Mouse (Mus musculus) skeletal muscle tissue, adult 2 months (tissue): ENCODE data around the gene Nptx1.
A peak's percentile ranks its signal among the peaks of the same experiment; 100 is the strongest.

Experiments
- DNase-seq: peaks from one replicate; pipeline ENCODE4 v3.0.0-alpha.2; 2012; ENCODE audit warnings: low read depth, low spot score

Gene Nptx1

DNA sequence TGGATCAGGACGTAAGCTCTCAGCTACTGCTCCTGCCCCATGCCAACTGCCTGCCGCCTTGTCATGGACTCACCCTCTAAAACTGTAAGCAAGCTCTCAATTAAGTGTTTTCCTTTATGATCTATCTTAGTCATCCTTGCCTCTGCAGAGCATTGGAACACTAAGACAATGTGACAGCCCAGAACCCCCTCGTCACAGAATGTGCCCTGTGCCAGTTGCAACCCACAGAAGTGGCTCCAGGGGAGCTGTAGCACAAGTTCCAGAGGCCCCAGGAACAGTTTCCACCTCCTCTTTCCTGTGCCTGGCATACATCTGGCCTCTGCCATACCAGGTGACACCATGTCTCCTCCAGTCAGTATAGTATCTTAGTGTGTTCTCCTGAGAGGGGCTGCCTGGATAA, 24.2 kb downstream of the Nptx1 start:
- DNase-seq: no peak

DNA sequence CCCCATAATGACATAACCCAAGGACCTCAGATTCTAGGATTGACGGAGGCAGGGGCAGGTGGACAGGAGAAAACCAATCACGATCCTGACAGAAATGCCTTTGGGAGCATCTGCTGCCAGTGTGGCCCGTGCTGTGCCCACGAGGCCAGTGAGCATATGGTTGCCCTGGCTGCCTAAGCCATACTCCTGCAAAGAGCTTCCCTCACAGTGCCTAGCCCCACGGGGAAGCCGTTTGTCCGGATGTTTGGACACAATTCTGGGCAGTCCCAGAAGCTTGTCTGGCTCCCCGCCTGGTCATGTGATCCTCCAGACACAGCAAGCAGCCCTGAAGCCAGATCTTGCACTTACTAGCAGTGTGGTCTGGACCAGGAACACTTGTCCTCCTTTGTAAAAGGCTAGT, 24.8 kb downstream of the Nptx1 start:
- no peak for DNase-seq

DNA sequence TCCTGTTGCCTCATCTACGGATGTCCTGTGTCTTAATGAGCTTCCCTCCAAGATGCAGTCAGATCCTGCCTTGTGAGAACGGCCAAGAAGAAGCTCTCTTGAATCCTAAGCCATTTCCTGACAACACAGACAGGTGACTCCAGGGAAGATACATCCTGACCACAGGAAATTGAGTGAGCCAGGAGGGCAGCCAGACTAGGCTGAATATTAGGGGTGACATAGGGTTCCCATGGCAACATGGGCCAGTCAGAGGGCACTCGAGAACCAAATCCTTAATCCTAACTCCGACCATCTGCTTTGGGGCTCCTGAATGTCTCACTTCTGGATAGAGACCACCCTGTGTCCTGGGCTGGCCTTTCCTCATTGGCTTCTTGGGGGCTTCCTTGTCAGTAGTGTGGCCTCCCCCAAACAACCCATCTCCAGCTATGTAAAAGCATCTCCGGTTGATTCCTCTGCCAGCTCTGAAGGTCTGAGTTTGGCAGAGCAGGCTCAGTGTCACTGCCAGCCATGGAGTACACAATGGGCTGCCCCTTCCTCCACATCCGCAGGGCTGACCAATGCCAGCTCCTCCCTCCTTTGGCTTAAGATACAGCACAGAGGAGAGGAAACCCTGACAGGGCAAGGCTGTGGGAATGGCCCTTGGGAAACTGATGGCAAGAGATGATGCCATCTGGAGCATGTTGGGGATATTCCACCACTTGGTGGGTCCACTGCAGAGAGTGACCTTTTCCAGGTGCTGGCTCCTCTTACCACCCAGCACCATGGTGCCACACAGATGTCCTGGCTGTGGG, 25.4 kb downstream of the Nptx1 start:
- no peak for DNase-seq

- DNase-seq: no peak
Measured at GRCm38 (mm10) chr11:119520713-119521063, 26.9 kb downstream of the Nptx1 start.

- DNase-seq: no peak
Measured at GRCm38 (mm10) chr11:119520005-119520712, 27.4 kb downstream of the Nptx1 start.

- DNase-seq: no peak
Measured at GRCm38 (mm10) chr11:119519387-119519786, 28.2 kb downstream of the Nptx1 start.

- DNase-seq: no peak
Measured at GRCm38 (mm10) chr11:119516677-119517361, 30.7 kb downstream of the Nptx1 start.

DNA sequence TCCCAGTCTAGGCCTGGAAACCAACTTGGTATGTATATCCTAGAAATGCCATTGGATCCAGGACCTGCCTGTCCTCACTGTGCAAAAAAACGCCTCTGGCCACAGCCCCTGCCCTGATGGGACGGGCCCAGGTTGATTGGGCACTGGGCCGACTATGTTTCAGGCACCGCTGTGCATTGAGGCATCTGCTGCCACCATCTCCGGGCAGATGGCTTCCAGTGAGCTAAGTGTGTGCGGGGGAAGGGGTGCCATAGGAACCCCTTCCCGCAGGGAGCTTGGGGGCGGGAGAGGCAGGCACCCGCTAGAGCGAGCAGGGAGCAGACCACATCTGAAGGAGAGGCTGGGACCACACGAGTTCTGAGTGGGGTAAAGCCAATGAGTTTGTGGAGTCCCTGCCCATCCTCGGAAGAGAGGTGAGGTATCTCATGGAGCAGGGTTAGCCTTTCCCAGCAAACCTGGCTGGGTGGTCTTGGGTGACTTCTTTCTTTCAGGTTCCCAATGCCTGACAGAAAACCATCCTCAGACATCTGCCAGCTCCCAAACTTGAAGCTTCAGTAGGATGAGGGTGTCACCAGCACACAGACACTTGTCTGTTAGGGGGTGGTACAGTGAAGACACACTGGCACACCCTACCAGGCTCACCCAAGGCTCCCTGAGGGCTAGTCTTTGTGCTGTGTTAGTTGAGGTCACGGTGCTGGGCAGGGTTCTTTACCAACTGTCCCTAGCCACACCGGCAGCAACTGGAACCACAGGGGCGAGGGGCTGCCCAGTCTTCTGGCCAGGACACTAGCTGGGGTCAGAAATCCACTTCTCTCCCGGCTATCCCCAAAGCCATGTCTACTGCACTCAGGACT, 31.5 kb downstream of the Nptx1 start:
- no peak for DNase-seq

- DNase-seq: no peak
Measured at GRCm38 (mm10) chr11:119514967-119515636, 32.5 kb downstream of the Nptx1 start.

DNA sequence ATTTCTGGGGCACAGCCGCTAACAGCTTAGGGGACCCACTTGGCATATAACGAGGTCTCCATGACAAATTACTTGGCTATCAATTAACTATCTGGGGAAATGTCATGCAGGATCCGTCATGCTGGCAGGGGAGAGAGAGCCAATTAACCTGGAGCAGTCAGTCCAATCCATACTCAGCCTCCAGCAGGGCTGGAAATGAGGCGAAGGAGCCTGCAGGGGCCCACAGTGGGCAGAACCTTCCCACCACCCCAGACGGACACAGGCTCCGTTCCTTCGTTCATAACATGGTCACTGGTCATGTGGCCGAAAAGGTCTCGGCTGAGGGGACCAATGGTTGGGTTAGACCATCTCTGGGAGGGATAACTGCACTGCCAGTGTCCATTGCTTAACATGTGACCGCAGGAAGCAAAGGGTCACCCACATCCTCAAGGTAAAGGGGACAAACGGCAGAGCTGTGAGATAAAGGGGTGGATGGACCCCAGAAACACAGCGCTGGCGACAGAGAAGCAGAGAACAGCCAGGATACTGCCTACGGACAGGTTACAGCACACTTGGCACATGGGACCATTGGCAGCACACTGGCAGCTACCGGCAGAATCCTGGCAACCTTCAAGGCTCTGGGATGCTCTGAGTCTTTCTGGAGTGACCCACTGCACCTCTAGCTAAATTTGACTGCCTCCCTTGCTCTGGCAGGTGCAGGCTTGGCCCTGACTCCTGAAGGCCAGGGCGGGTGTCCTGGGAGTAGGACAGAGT, 33.3 kb downstream of the Nptx1 start:
- no peak for DNase-seq

DNA sequence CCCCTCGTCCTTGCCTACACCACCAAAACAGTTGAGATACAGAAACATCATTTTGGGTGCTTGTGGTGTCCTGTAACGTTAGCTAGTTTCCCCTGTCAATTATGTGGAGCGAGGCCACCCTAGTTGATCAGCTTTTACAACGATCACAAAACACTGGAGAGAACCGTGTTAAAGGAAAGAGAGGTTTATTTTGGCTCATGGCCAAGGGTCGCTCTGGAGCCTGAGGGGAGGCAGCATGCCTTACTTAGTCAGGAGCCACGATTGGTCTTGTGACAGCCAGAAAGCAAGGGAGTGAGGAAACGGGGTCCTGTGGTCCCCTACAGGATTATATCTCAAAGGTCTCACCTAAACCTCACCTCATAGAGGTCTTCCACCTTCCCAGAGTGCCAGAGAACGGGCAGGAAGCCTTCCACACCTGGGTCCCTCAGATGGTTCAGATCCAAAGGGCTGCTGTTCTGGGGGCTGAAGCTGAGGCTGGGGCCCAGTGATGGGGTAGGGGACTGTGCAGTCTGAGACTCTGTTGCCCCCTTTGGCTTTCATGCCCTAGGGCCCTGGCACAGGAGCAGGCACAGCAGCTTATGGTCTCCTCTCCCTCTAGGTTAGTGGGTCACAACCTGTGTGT, 34.4 kb downstream of the Nptx1 start:
- no peak for DNase-seq

GRCm38 (mm10) chr11:119509165-119509776, 38.3 kb downstream of the Nptx1 start:
- no peak for DNase-seq

DNA sequence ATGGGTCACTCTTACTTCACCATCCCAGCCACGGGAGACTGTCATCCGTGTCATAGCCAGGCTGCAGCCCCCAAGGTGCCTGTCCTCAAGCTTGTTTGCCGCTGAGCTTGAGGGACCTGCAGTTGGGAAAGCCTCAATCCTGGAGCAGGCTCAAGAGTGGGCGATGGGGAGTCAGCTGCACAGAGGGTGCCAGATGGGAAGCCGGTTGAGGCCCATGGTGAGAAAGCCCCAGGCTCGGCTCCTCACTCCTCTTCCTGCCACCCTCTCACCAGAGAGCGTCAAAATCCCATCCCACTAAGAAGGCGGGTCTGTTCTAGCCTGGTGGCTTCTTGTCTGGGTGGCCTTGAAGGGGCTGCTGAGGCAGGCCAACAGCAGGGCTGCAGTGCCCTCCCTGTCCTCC, 39.8 kb downstream of the Nptx1 start:
- no peak for DNase-seq

DNA sequence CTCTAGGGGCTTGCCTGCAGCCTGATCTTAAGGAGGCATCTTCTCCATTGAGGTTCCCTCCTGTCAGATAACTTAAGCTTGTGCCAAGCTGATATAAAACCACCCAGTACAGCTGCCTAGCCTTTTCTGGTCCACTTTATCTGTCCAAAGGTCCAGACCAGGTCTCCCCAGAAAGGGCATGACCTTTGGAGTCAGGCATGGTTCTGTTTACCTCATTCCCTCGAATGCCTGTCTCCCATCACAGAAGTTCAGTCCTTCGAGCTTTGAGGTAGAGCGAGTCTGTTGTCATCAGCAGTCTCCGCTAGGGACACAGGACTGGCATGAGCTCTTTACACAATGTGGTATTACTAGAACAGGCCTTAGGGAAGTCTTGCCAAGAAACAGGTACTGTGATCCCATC, 41.2 kb downstream of the Nptx1 start:
- DNase-seq: no peak

DNA sequence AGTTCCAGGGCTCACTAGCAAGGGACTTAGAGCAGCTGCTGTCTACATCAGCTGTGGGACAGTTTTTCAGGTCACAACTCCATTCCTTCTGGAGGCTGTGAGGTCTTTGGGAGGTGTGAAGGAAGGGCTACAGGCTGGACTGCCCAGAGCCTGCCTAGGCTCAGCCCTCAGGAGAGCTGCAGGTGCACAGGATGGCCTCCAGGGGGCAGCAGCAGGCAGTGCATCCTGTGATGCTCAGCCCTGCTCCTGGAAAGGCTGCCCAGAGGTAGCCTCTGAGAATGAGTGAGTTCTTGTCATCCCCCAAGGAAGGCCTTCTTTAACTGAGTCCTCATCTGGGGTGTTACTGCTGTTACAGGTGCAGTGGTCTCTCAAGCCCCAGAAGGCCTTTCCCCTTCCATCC, 43.9 kb downstream of the Nptx1 start:
- DNase-seq: peak; percentile 37

DNA sequence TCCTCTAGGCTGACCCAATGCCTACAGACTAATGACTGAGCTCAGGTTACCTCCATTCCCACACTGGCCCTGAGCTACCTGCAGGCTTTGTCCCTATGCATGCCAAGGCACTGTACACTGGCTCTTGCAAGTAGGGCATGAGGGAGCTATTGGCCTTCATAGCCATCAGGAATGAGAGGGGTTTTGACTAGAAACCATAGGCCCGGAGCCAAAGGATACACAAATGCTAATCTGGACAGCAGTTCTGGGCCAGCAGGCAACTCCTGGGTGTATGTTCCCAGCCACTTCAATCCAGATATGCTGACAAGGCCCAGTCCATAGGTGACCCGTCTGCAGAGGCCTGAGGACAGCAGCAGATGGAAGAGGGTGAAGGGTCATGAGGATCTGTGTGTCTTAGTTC, 47.5 kb downstream of the Nptx1 start:
- no peak for DNase-seq

DNA sequence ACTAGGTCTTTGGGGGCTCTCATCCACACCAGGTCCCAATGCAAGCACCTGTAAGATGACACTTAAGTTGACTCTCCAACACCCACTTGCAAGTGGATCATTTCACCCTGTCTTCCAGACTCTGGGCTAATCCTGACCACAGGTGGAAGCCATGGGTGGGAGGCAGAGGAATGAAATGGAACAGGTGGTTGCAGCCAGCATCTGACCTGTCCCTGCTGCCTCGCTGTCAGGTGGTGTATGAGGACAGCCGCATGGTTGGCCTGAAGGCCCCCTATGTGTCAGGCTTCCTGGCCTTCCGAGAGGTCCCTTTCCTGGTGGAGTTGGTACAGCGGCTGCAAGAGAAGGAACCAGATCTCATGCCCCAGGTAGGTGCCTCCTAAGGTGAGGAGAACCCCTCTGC, 48.3 kb downstream of the Nptx1 start:
- no peak for DNase-seq

DNA sequence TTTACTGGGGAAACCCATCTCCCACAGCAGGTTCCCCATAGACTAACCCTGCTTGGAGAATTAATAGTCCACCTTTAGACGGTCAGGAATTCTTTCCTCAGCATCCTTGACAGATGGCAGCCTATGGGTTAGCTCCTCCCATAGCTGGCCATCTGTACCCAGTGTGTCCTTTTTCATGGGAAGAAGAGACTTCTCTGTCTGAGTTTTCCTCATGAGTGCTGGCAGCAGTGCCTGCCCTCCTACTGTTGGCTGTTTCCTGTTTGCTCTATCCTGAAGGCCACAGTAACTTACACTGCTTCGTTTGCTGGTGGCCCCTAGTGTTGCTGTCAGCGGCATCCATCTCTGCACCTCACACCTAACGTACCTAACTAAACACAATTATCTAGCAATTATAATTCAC, 50.1 kb downstream of the Nptx1 start:
- no peak for DNase-seq

DNA sequence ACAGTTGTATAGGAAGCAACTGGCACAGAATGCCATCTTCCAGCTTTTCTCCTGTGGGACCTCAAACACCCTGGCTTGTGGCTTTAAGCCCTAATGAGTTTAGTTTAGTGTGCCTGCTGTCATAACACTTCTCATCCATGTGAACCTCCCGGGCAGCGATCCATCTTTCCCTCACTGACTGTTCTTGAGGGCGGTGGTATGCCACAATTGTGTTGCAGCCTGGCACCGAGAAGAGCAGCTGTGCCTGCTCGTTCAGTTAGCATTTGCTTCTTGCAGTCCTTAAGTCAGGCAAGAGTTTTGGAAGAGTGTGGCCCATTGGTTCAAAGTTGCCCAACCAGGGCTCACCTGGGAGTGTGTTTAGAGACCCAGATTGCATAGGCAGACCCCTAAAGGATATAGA, 51.4 kb downstream of the Nptx1 start:
- DNase-seq: no peak

GRCm38 (mm10) chr11:119493516-119493915, 54.0 kb downstream of the Nptx1 start:
- no peak for DNase-seq
